ENCODE assay signal across 14 mouse cellular contexts in genomic region chr1:60054659-60055058, GRCm38 (mm10). TPM values are rescaled to one million over a fixed set of nuclear protein-coding genes. Genes with fewer than 3 reads are reported as not detected.
DNase-seq lines count a peak whose midpoint lies in the region; ATAC-seq and TF ChIP-seq lines count a peak whose summit lies in the region.
"Had no signal": no experiment of that assay in that cellular context is flagged by ENCODE, and none has a peak within 500 bp of the region (broad histone marks: within the 10 kb centered on the region; RNA-seq: fewer than 3 reads in every experiment).

No protein-coding gene starts in this region.

- no peaks in the 10 kb centered on the region for H3K79me2 ChIP-seq in MEL (ENCODE audit: control insufficient read depth, insufficient read depth, low read length, poor library complexity)

- TF ChIP-seq POLR2A in MEL (IDR thresholded peaks at IDR 0.05; ENCODE audit: control insufficient read depth in 1 of 2, insufficient read depth in 1 of 2, low read depth in 1 of 2, low read length in 2 of 2, poor library complexity in 1 of 2), result no peak
- TF ChIP-seq POLR2A in small intestine, adult 2 months (IDR thresholded peaks at IDR 0.05; ENCODE audit: low read depth, low read length), result no peak

- no peak overlapping the region for H3K9ac ChIP-seq in intestine, postnatal 0 days (ENCODE audit: low read depth, low read length)
- no peak overlapping the region for H3K9ac ChIP-seq in intestine, embryonic 16.5 days (ENCODE audit: low read depth, low read length)
- H3K9ac ChIP-seq in MEL (ENCODE audit: control insufficient read depth, low read depth, low read length, poor library complexity, severe bottlenecking), result no peak overlapping the region
- H3K9ac ChIP-seq: embryonic facial prominence, embryonic 15.5 days; forebrain, embryonic 15.5 days; liver, embryonic 13.5 days had no signal

- ATAC-seq in intestine, postnatal 0 days, result no peak
- ATAC-seq in intestine, embryonic 16.5 days, result no peak
- ATAC-seq: forebrain, embryonic 15.5 days; hindbrain, embryonic 16.5 days had no signal

- no peak overlapping the region for H3K27ac ChIP-seq in intestine, postnatal 0 days (ENCODE audit: low read depth, low read length)
- no peak overlapping the region for H3K27ac ChIP-seq in intestine, embryonic 16.5 days (ENCODE audit: low read length)
- H3K27ac ChIP-seq in MEL (ENCODE audit: control insufficient read depth, low read depth, low read length), result no peak overlapping the region
- no peak overlapping the region for H3K27ac ChIP-seq in small intestine, adult 2 months (ENCODE audit: insufficient read depth, low read depth, low read length)
- H3K27ac ChIP-seq: embryonic facial prominence, embryonic 15.5 days; forebrain, embryonic 15.5 days; liver, embryonic 13.5 days had no signal

- no peaks in the 10 kb centered on the region for H3K9me3 ChIP-seq in intestine, postnatal 0 days (ENCODE audit: control insufficient read depth)
- no peaks in the 10 kb centered on the region for H3K9me3 ChIP-seq in intestine, embryonic 16.5 days (ENCODE audit: control insufficient read depth, low read length)
- H3K9me3 ChIP-seq in MEL (replicated peaks; ENCODE audit: insufficient read depth, low read length), result no peaks in the 10 kb centered on the region
- H3K9me3 ChIP-seq: embryonic facial prominence, embryonic 15.5 days; forebrain, embryonic 15.5 days; liver, embryonic 13.5 days had no signal

- no peaks in the 10 kb centered on the region for H3K4me1 ChIP-seq in intestine, postnatal 0 days (replicated peaks; ENCODE audit: control insufficient read depth, insufficient read depth, low read length)
- no peaks in the 10 kb centered on the region for H3K4me1 ChIP-seq in intestine, embryonic 16.5 days (ENCODE audit: control insufficient read depth, insufficient read depth, low read length)
- H3K4me1 ChIP-seq in MEL (ENCODE audit: control insufficient read depth in 1 of 2, insufficient read depth in 2 of 2, low read length in 2 of 2), result no peaks in the 10 kb centered on the region
- no peaks in the 10 kb centered on the region for H3K4me1 ChIP-seq in small intestine, adult 2 months (ENCODE audit: control insufficient read depth, insufficient read depth, insufficient read length, low read length)
- H3K4me1 ChIP-seq: embryonic facial prominence, embryonic 15.5 days; forebrain, embryonic 15.5 days; liver, embryonic 13.5 days had no signal

- TF ChIP-seq EP300 in MEL (IDR thresholded peaks at IDR 0.05; ENCODE audit: low read depth in 1 of 2, low read length in 2 of 2), result no peak

- peak; percentile 46 for TF ChIP-seq CTCF in intestine, postnatal 0 days (IDR thresholded peaks at IDR 0.05; ENCODE audit: low read depth)
- TF ChIP-seq CTCF in MEL (IDR thresholded peaks at IDR 0.05 in 2 of 3, conservative IDR thresholded peaks at IDR 0.05 in 1 of 3; ENCODE audit: control insufficient read depth in 1 of 3, insufficient read depth in 1 of 3, low read depth in 2 of 3, low read length in 3 of 3, poor library complexity in 1 of 3, severe bottlenecking in 1 of 3), result peak; percentile 57 to 73 (median 69)
- TF ChIP-seq CTCF in small intestine, adult 2 months (IDR thresholded peaks at IDR 0.05; ENCODE audit: extremely low read depth, insufficient read length, insufficient replicate concordance, low read depth, low read length), result peak; percentile 20; the same call in 1 of the 2 replicates

- WGBS in intestine, postnatal 0 days, result 47% methylated on average over 3 of the region's 3 CpGs
- 47% methylated on average over 3 of the region's 3 CpGs for WGBS in intestine, embryonic 16.5 days
- WGBS in small intestine, adult 2 months, result 35% methylated on average over 3 of the region's 3 CpGs

- no peak overlapping the region for H3K4me3 ChIP-seq in intestine, postnatal 0 days (ENCODE audit: low read depth, low read length)
- H3K4me3 ChIP-seq in intestine, embryonic 16.5 days (ENCODE audit: low read length), result no peak overlapping the region
- H3K4me3 ChIP-seq in MEL (ENCODE audit: control insufficient read depth in 1 of 2, insufficient read depth in 1 of 2, low read depth in 2 of 2, low read length in 2 of 2), result no peak overlapping the region
- no peak overlapping the region for H3K4me3 ChIP-seq in small intestine, adult 2 months (ENCODE audit: low read depth, low read length)
- H3K4me3 ChIP-seq: embryonic facial prominence, embryonic 15.5 days; forebrain, embryonic 15.5 days; liver, embryonic 13.5 days had no signal

- H3K4me2 ChIP-seq in intestine, postnatal 0 days (replicated peaks; ENCODE audit: low read depth), result no peak overlapping the region
- no peak overlapping the region for H3K4me2 ChIP-seq in intestine, embryonic 16.5 days (ENCODE audit: low read depth, low read length)
- H3K4me2 ChIP-seq: embryonic facial prominence, embryonic 15.5 days; forebrain, embryonic 15.5 days; liver, embryonic 13.5 days had no signal

- DNase-seq in thymus, postnatal 0 days (ENCODE audit: low spot score), result peak; percentile 51
- DNase-seq in thymus, adult 18-20 months, result no peak
- DNase-seq in MEL (ENCODE audit: low read depth, low spot score), result peak; percentile 51
- no peak for DNase-seq in adipocyte (ENCODE audit: low spot score)
- no peak for DNase-seq in cerebellum, postnatal 25 days
- DNase-seq: gastrocnemius, postnatal 36 days; liver, embryonic 13.5 days; right cerebral cortex, postnatal 14 days had no signal

- H3K36me3 ChIP-seq in intestine, postnatal 0 days (ENCODE audit: control insufficient read depth, insufficient read depth), result no peaks in the 10 kb centered on the region
- no peaks in the 10 kb centered on the region for H3K36me3 ChIP-seq in intestine, embryonic 16.5 days (ENCODE audit: control insufficient read depth, insufficient read depth, low read length)
- no peaks in the 10 kb centered on the region for H3K36me3 ChIP-seq in MEL (ENCODE audit: control insufficient read depth in 1 of 2, insufficient read depth in 2 of 2, low read length in 2 of 2)
- no peaks in the 10 kb centered on the region for H3K36me3 ChIP-seq in small intestine, adult 2 months (ENCODE audit: control insufficient read depth, insufficient read depth, low read length)
- H3K36me3 ChIP-seq: embryonic facial prominence, embryonic 15.5 days; forebrain, embryonic 15.5 days; liver, embryonic 13.5 days had no signal

- H3K27me3 ChIP-seq in intestine, postnatal 0 days (replicated peaks; ENCODE audit: control insufficient read depth, insufficient read depth, low read length), result no peaks in the 10 kb centered on the region
- H3K27me3 ChIP-seq in intestine, embryonic 16.5 days (replicated peaks; ENCODE audit: control insufficient read depth, insufficient read depth, low read length), result no peaks in the 10 kb centered on the region
- H3K27me3 ChIP-seq in MEL (ENCODE audit: control insufficient read depth in 1 of 2, insufficient read depth in 2 of 2, low read length in 2 of 2), result no peaks in the 10 kb centered on the region
- no peaks in the 10 kb centered on the region; the same call in 1 of the 2 replicates for H3K27me3 ChIP-seq in small intestine, adult 2 months (ENCODE audit: control insufficient read depth, insufficient read depth, low read length)
- H3K27me3 ChIP-seq: embryonic facial prominence, embryonic 15.5 days; forebrain, embryonic 15.5 days; liver, embryonic 13.5 days had no signal

- TF ChIP-seq RAD21 in MEL (IDR thresholded peaks at IDR 0.05; ENCODE audit: low read depth, low read length), result peak; percentile 48

TF ChIP-seq in MEL, 35 proteins besides CTCF, POLR2A, EP300 and RAD21:
- peak; percentile 58 for TF ChIP-seq TBP (IDR thresholded peaks at IDR 0.05; ENCODE audit: low read depth, low read length)
- TF ChIP-seq SMC3 (IDR thresholded peaks at IDR 0.05; ENCODE audit: low read depth, low read length), result peak; percentile 68
- no peak for TF ChIP-seq RCOR1 (IDR thresholded peaks at IDR 0.05; ENCODE audit: low read depth, low read length)
- peak; percentile 40 for TF ChIP-seq ZC3H11A (IDR thresholded peaks at IDR 0.05; ENCODE audit: low read depth, low read length)
TF ChIP-seq in MEL: peak in this region for 3.

RNA-seq across cellular contexts. Expression of gene Ica1l, which starts 11.7 kb away (rescaled TPM):
- polyA plus RNA-seq in intestine, postnatal 0 days (2015; fragmentation: Nextera tagmentation; extraction: Ambion mirVana), result 0.82 and 0.92 TPM in 2 replicates
- 0.64 and 0.80 TPM in 2 replicates for polyA plus RNA-seq in intestine, embryonic 16.5 days (2015; fragmentation: Nextera tagmentation; extraction: Ambion mirVana)
- polyA plus RNA-seq in thymus, postnatal 0 days (2015; fragmentation: Nextera tagmentation; extraction: Ambion mirVana), result 1.7 and 3.1 TPM in 2 replicates
- 4.9 and 6.1 TPM in 2 replicates for total RNA-seq in MEL (2012; rRNA removed)
- 1 to 10 TPM in 1 of 2 experiments, not detected in 1; 6.2 TPM for polyA plus RNA-seq in MEL (2012; ENCODE audit: insufficient read depth in 1 of 2, insufficient read length in 2 of 2, low read depth in 1 of 2, low replicate concordance in 2 of 2, missing spikeins in 1 of 2)
- polyA plus RNA-seq in small intestine, adult 2 months (2012; rRNA removed), result 0.03 TPM in 2 replicates

RNA-seq across cellular contexts. Expression of gene Carf, which starts 43.4 kb away (rescaled TPM):
- 1.6 and 1.9 TPM in 2 replicates for polyA plus RNA-seq in intestine, postnatal 0 days (2015; fragmentation: Nextera tagmentation; extraction: Ambion mirVana)
- 3.5 and 4.5 TPM in 2 replicates for polyA plus RNA-seq in intestine, embryonic 16.5 days (2015; fragmentation: Nextera tagmentation; extraction: Ambion mirVana)
- 5.0 and 5.8 TPM in 2 replicates for polyA plus RNA-seq in thymus, postnatal 0 days (2015; fragmentation: Nextera tagmentation; extraction: Ambion mirVana)
- total RNA-seq in MEL (2012; rRNA removed), result 3.7 and 3.9 TPM in 2 replicates
- 1 to 10 TPM in 1 of 2 experiments, not detected in 1; 6.1 TPM for polyA plus RNA-seq in MEL (2012; ENCODE audit: insufficient read depth in 1 of 2, insufficient read length in 2 of 2, low read depth in 1 of 2, low replicate concordance in 2 of 2, missing spikeins in 1 of 2)
- 0.42 and 0.77 TPM in 2 replicates for polyA plus RNA-seq in small intestine, adult 2 months (2012; rRNA removed)

RNA-seq across cellular contexts. Expression of gene Wdr12, which starts 43.8 kb away (rescaled TPM):
- polyA plus RNA-seq in intestine, postnatal 0 days (2015; fragmentation: Nextera tagmentation; extraction: Ambion mirVana), result 17.3 and 19.6 TPM in 2 replicates
- polyA plus RNA-seq in intestine, embryonic 16.5 days (2015; fragmentation: Nextera tagmentation; extraction: Ambion mirVana), result 44.9 and 50.1 TPM in 2 replicates
- polyA plus RNA-seq in thymus, postnatal 0 days (2015; fragmentation: Nextera tagmentation; extraction: Ambion mirVana), result 111 and 132 TPM in 2 replicates
- 94.4 and 99.1 TPM in 2 replicates for total RNA-seq in MEL (2012; rRNA removed)
- 100 to 1,000 TPM in 1 of 2 experiments, 10 to 100 TPM in 1; 82.7 to 420 TPM for polyA plus RNA-seq in MEL (2012; ENCODE audit: insufficient read depth in 1 of 2, insufficient read length in 2 of 2, low read depth in 1 of 2, low replicate concordance in 2 of 2, missing spikeins in 1 of 2)
- 0.49 and 0.69 TPM in 2 replicates for polyA plus RNA-seq in small intestine, adult 2 months (2012; rRNA removed)

Comparison
In these comparisons a context has a peak if more than half of its experiments do, and no peak if none do; other contexts are left out.
1. DNase-seq: peak in thymus, postnatal 0 days (single experiment) and MEL (single experiment); none in thymus, adult 18-20 months (0 of 2), adipocyte (single experiment) and cerebellum, postnatal 25 days (0 of 2).
2. RNA of gene Wdr12, which starts 43.8 kb away (polyA plus RNA-seq): 82.7 to 420 TPM in MEL, 111 to 132 TPM in thymus, postnatal 0 days, 44.9 to 50.1 TPM in intestine, embryonic 16.5 days and 17.3 to 19.6 TPM in intestine, postnatal 0 days; 0.49 to 0.69 TPM in small intestine, adult 2 months; every median in the first group is over 10 times any median in the second.
3. Peak in every context shown above with its lines, with median percentiles within 50 percentile points of each other: CTCF ChIP-seq.